Mouse (Mus musculus) activated CD4-positive, CD25-positive, alpha-beta regulatory T cell, adult 4 months (primary cell): ENCODE measurements at regions not wholly inside any gene's neighbourhood (a gene's known extent, or its start where the extent isn't known, plus 50 kb on each side); places are given as distances from the start of the nearest gene placed in this dataset.

Source experiments
- ATAC-seq: one replicate; pipeline ENCODE4 v1.8.0; 2017

DNA sequence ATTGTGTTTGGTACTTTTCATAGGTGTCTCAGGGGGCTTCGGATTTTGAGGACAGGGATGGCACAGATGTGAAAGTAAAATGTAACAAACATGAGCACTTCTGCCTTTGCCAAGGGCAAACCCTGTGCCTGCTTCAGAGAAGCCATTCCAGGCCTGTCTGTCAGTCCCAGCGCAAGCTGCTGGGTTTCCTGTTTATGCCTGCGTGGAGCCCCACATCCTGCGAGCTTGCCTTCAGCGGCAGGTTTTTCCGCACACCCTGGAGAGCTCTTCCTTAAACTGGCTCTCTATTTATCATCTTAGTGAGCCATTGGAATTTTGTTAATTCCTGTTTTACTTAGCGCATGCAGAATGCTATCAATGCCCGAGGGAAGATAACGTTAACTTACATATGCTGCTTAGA is 159.5 kb downstream of the Zfp281 start:
- ATAC-seq: no peak

DNA sequence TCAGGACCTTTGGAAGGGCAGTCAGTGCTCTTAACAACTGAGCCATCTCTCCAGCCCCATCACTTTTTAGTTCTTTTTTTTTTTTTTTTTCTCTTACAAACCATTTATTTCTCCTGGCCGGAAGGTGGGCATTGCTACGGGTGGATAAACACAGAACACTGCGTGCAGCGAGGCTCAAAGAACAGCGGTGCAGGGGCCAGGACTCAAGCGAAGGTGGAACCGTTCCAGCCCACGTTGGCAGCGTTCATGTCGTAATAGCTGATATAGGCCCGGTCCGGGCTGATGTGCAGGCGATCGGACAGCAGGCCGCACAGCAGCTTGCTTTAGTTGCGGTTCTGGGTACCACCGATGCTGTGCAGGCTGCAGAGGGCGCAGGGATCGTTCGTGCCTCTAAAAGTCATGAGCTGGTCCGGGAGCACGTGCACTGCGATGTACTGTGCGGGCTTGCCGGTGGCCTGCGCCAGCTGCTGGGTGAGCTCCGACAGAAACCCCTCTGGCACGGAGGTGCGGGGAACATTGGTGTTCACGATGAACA is 164.3 kb downstream of the Zfp281 start:
- no peak for ATAC-seq

DNA sequence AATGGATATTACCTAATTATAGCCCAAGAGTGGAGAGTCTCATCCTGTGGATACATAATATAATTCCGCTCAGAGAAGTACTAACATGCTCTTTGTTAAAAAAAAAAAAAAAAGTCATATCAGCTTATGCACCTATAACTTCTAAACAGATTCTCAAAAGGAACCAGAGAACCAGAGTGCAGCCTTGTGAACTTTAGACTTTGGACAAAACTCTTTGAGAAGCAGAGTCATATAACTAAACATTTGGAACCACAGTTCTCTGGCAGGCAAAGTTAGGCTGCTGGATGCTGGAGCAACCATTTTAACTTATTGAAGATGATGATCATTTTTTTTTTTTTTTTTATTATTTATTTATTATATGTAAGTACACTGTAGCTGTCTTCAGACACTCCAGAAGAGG is 166.9 kb downstream of the Zfp281 start:
- ATAC-seq: no peak
